ENCODE assay signal across 9 mouse cellular contexts in genomic region chr8:110002953-110003352, GRCm38 (mm10). TPM values are rescaled to one million over a fixed set of nuclear protein-coding genes. Genes with fewer than 3 reads are reported as not detected.
DNase-seq lines count a peak whose midpoint lies in the region; ATAC-seq and TF ChIP-seq lines count a peak whose summit lies in the region.
"Had no signal": no experiment of that assay in that cellular context is flagged by ENCODE, and none has a peak within 500 bp of the region (broad histone marks: within the 10 kb centered on the region; RNA-seq: fewer than 3 reads in every experiment).

No protein-coding gene starts in this region.

- intact Hi-C loops in heart, postnatal 10 days (cut with DNase I) = no loop called here

- no peak for DNase-seq in layer of hippocampus, adult 2 months (ENCODE audit: low spot score in 2 of 2)
- no peak for DNase-seq in layer of hippocampus, postnatal 14 days (ENCODE audit: low spot score in 2 of 2)
- peak; percentile 52 for DNase-seq in ES-E14 (ENCODE audit: low read depth, low spot score)
- DNase-seq in c-Kit-positive CD71-negative TER-119-negative erythroid progenitor cells, embryonic 14.5 days (ENCODE audit: low read depth) = peak; percentile 33
- DNase-seq in heart, postnatal 10 days = no peak

- peaks cover 1 to 5% of the 10 kb centered on the region in 2 experiments; a peak in 1 of 4 replicates for H3K4me1 ChIP-seq in ES-E14 (ENCODE audit: control insufficient read depth in 2 of 2, insufficient read depth in 2 of 2, low read length in 2 of 2, poor library complexity in 1 of 2)
- H3K4me1 ChIP-seq in hindbrain, embryonic 16.5 days (ENCODE audit: control insufficient read depth, insufficient read depth, low read depth, low read length) = peaks cover 3% of the 10 kb centered on the region; the same call in 1 of the 2 replicates
- peaks cover 9% of the 10 kb centered on the region; the same call in 1 of the 2 replicates for H3K4me1 ChIP-seq in forebrain, embryonic 12.5 days

- H3K9ac ChIP-seq in ES-E14 (ENCODE audit: insufficient read depth, low read depth, low read length, poor library complexity, severe bottlenecking) = no peak overlapping the region
- no peak overlapping the region for H3K9ac ChIP-seq in hindbrain, embryonic 16.5 days (ENCODE audit: low read depth, low read length)
- no peak overlapping the region for H3K9ac ChIP-seq in forebrain, embryonic 12.5 days

- no peak overlapping the region for H3K4me2 ChIP-seq in hindbrain, embryonic 16.5 days (ENCODE audit: low read length)
- no peak overlapping the region for H3K4me2 ChIP-seq in forebrain, embryonic 12.5 days

- H3K4me3 ChIP-seq in layer of hippocampus, adult 2 months = no peak overlapping the region
- H3K4me3 ChIP-seq in ES-E14 (ENCODE audit: insufficient read depth in 1 of 2, low read depth in 1 of 2, low read length in 2 of 2, poor library complexity in 1 of 2, severe bottlenecking in 1 of 2) = no peak overlapping the region
- no peak overlapping the region for H3K4me3 ChIP-seq in hindbrain, embryonic 16.5 days (ENCODE audit: low read length)
- H3K4me3 ChIP-seq in forebrain, embryonic 12.5 days (replicated peaks) = no peak overlapping the region
- H3K4me3 ChIP-seq: erythroblast, embryonic 14.5 days had no signal

- no peaks in the 10 kb centered on the region for H3K36me3 ChIP-seq in ES-E14 (ENCODE audit: control insufficient read depth, insufficient read depth, low read length, poor library complexity, severe bottlenecking)
- no peaks in the 10 kb centered on the region for H3K36me3 ChIP-seq in hindbrain, embryonic 16.5 days (ENCODE audit: control insufficient read depth, insufficient read depth, low read length)
- H3K36me3 ChIP-seq in forebrain, embryonic 12.5 days (replicated peaks) = no peaks in the 10 kb centered on the region

- H3K27me3 ChIP-seq in hindbrain, embryonic 16.5 days (replicated peaks; ENCODE audit: control insufficient read depth, insufficient read depth, low read length) = no peaks in the 10 kb centered on the region
- H3K27me3 ChIP-seq in forebrain, embryonic 12.5 days = no peaks in the 10 kb centered on the region

- ATAC-seq in megakaryocyte progenitor cell, adult 5-6 weeks (replicated peaks; ENCODE audit: poor library complexity) = peak; percentile 78
- ATAC-seq in hindbrain, embryonic 16.5 days = no peak
- ATAC-seq in forebrain, embryonic 12.5 days (ENCODE audit: low FRiP score) = no peak

- H3K9me3 ChIP-seq in ES-E14 (ENCODE audit: control insufficient read depth, insufficient read depth, low read depth, low read length) = no peaks in the 10 kb centered on the region
- H3K9me3 ChIP-seq in hindbrain, embryonic 16.5 days (ENCODE audit: control insufficient read depth, low read length) = no peaks in the 10 kb centered on the region
- no peaks in the 10 kb centered on the region for H3K9me3 ChIP-seq in forebrain, embryonic 12.5 days

- 39% methylated on average over 9 of the region's 9 CpGs for WGBS in hindbrain, embryonic 16.5 days
- 37% methylated on average over 9 of the region's 9 CpGs for WGBS in forebrain, embryonic 12.5 days

- H3K27ac ChIP-seq in layer of hippocampus, adult 2 months = no peak overlapping the region
- no peak overlapping the region for H3K27ac ChIP-seq in ES-E14 (ENCODE audit: insufficient read depth, low read depth, low read length, poor library complexity, severe bottlenecking)
- no peak overlapping the region for H3K27ac ChIP-seq in hindbrain, embryonic 16.5 days (ENCODE audit: low read depth, low read length)
- no peak overlapping the region for H3K27ac ChIP-seq in forebrain, embryonic 12.5 days

- in situ Hi-C loops in ES-E14 (cut with MboI; ENCODE audit: low sequenced_read_pairs in 2 of 2, unreplicated experiment in 2 of 2) = no loop called here

- TF ChIP-seq CTCF in layer of hippocampus, adult 2 months (conservative IDR thresholded peaks at IDR 0.05) = peak; percentile 64

TF ChIP-seq in ES-E14, 5 proteins besides CTCF, POLR2A, EP300 and RAD21:
- peak; percentile 37; the same call in 1 of the 2 replicates for TF ChIP-seq ZC3H11A (IDR thresholded peaks at IDR 0.05; ENCODE audit: borderline replicate concordance, low read depth, low read length)
- TF ChIP-seq CHD2 (IDR thresholded peaks at IDR 0.05; ENCODE audit: low read depth, low read length) = no peak

RNA-seq across cellular contexts. Expression of gene Tat, which starts 12.7 kb away (rescaled TPM):
- not detected for total RNA-seq in layer of hippocampus, adult 2 months (2021)
- total RNA-seq in layer of hippocampus, postnatal 14 days (2021) = not detected
- total RNA-seq in ES-E14 (2012; rRNA removed) = not detected in 2 replicates
- not detected in 2 replicates for total RNA-seq in megakaryocyte progenitor cell, adult 5-6 weeks (2015)
- not detected in 2 replicates for total RNA-seq in megakaryocyte progenitor cell, adult 5-6 weeks (2017)
- under 1 TPM; 0.12 to 0.31 TPM for total RNA-seq in heart, postnatal 10 days (2021)
- polyA plus RNA-seq in hindbrain, embryonic 16.5 days (2015; fragmentation: Nextera tagmentation; extraction: Ambion mirVana) = not detected in 2 replicates
- polyA plus RNA-seq in forebrain, embryonic 12.5 days (2016; fragmentation: Nextera tagmentation; extraction: Ambion mirVana) = not detected in 2 replicates
- polyA plus RNA-seq: erythroblast, embryonic 14.5 days had no signal

RNA-seq across cellular contexts. Expression of gene Chst4, which starts 36.6 kb away (rescaled TPM):
- not detected for total RNA-seq in layer of hippocampus, adult 2 months (2021)
- total RNA-seq in layer of hippocampus, postnatal 14 days (2021) = not detected
- 0.27 TPM in 1 of 2 replicates, not detected in the other for total RNA-seq in ES-E14 (2012; rRNA removed)
- not detected in 2 replicates for total RNA-seq in megakaryocyte progenitor cell, adult 5-6 weeks (2015)
- total RNA-seq in megakaryocyte progenitor cell, adult 5-6 weeks (2017) = not detected in 2 replicates
- total RNA-seq in heart, postnatal 10 days (2021) = 1 to 10 TPM; 4.4 TPM
- polyA plus RNA-seq in hindbrain, embryonic 16.5 days (2015; fragmentation: Nextera tagmentation; extraction: Ambion mirVana) = not detected in 2 replicates
- polyA plus RNA-seq in forebrain, embryonic 12.5 days (2016; fragmentation: Nextera tagmentation; extraction: Ambion mirVana) = not detected in 2 replicates
- polyA plus RNA-seq: erythroblast, embryonic 14.5 days had no signal

RNA-seq across cellular contexts. Expression of gene Marveld3, which starts 41.0 kb away (rescaled TPM):
- under 1 TPM in 1 of 2 experiments, not detected in 1; 0.23 TPM for total RNA-seq in layer of hippocampus, adult 2 months (2021)
- total RNA-seq in layer of hippocampus, postnatal 14 days (2021) = under 1 TPM in 1 of 2 experiments, not detected in 1; 0.35 TPM
- total RNA-seq in ES-E14 (2012; rRNA removed) = 2.0 and 3.9 TPM in 2 replicates
- total RNA-seq in megakaryocyte progenitor cell, adult 5-6 weeks (2015) = not detected in 2 replicates
- not detected in 2 replicates for total RNA-seq in megakaryocyte progenitor cell, adult 5-6 weeks (2017)
- total RNA-seq in heart, postnatal 10 days (2021) = under 1 TPM; 0.27 to 0.55 TPM
- 1.9 and 2.3 TPM in 2 replicates for polyA plus RNA-seq in hindbrain, embryonic 16.5 days (2015; fragmentation: Nextera tagmentation; extraction: Ambion mirVana)
- polyA plus RNA-seq in forebrain, embryonic 12.5 days (2016; fragmentation: Nextera tagmentation; extraction: Ambion mirVana) = 1.6 and 1.7 TPM in 2 replicates
- polyA plus RNA-seq: erythroblast, embryonic 14.5 days had no signal

Comparison
In these comparisons a context has a peak if more than half of its experiments do, and no peak if none do; other contexts are left out.
1. DNase-seq: peak in ES-E14 (single experiment) and c-Kit-positive CD71-negative TER-119-negative erythroid progenitor cells, embryonic 14.5 days (single experiment); none in layer of hippocampus, adult 2 months (0 of 2), layer of hippocampus, postnatal 14 days (0 of 2) and heart, postnatal 10 days (0 of 2).